19 mouse cellular contexts compared by ENCODE assay signal in genomic region chr5:107193160-107193559, GRCm38 (mm10).
A peak's percentile ranks its signal among the peaks of the same experiment; 100 is the strongest.
DNase-seq lines count a peak whose midpoint lies in the region; ATAC-seq lines count a peak whose summit lies in the region.
"Had no signal": no experiment of that assay in that cellular context is flagged by ENCODE, and none has a peak within 500 bp of the region (broad histone marks: within the 10 kb centered on the region; RNA-seq: fewer than 3 reads in every experiment).

No protein-coding gene starts in this region.

- peak overlapping the region; percentile 60 for H3K27ac ChIP-seq in liver, embryonic 13.5 days
- H3K27ac ChIP-seq in midbrain, embryonic 10.5 days (replicated peaks), result no peak overlapping the region
- H3K27ac ChIP-seq: heart, embryonic 10.5 days; hindbrain, embryonic 15.5 days; layer of hippocampus, adult 2 months had no signal

- DNase-seq in MEL-GATA-1-ER (ENCODE audit: extremely low read depth, low read depth), result peak; percentile 46
- DNase-seq in liver, embryonic 13.5 days, result peak; percentile 43
- no peak for DNase-seq in midbrain, embryonic 10.5 days (ENCODE audit: low spot score)
- DNase-seq in right cerebral cortex, postnatal 36 days (ENCODE audit: low spot score in 2 of 2), result no peak
- no peak for DNase-seq in cerebellum, adult 9-10 months
- DNase-seq: cerebellum, adult 18-20 months; cerebellum, postnatal 25 days; kidney, adult 8-10 months; kidney, postnatal 14 days; midbrain, embryonic 14.5 days; thymus, postnatal 14 days had no signal

- no peak overlapping the region for H3K4me3 ChIP-seq in liver, embryonic 13.5 days (replicated peaks)
- no peak overlapping the region for H3K4me3 ChIP-seq in midbrain, embryonic 10.5 days
- H3K4me3 ChIP-seq: embryonic facial prominence, embryonic 15.5 days; heart, embryonic 10.5 days; hindbrain, embryonic 15.5 days; layer of hippocampus, adult 2 months; limb, embryonic 10.5 days had no signal

- peak overlapping the region; percentile 26; the same call in 1 of the 2 replicates for H3K9ac ChIP-seq in liver, embryonic 13.5 days
- H3K9ac ChIP-seq: embryonic facial prominence, embryonic 15.5 days; hindbrain, embryonic 15.5 days had no signal

- no peaks in the 10 kb centered on the region for H3K27me3 ChIP-seq in liver, embryonic 13.5 days
- H3K27me3 ChIP-seq in midbrain, embryonic 10.5 days (ENCODE audit: low read depth, poor library complexity, severe bottlenecking), result no peaks in the 10 kb centered on the region
- H3K27me3 ChIP-seq: embryonic facial prominence, embryonic 15.5 days; hindbrain, embryonic 15.5 days had no signal

- no peaks in the 10 kb centered on the region for H3K9me3 ChIP-seq in liver, embryonic 13.5 days (replicated peaks)
- H3K9me3 ChIP-seq in midbrain, embryonic 10.5 days (replicated peaks), result no peaks in the 10 kb centered on the region
- H3K9me3 ChIP-seq: embryonic facial prominence, embryonic 15.5 days; heart, embryonic 10.5 days; hindbrain, embryonic 15.5 days; limb, embryonic 10.5 days had no signal

- WGBS in liver, embryonic 13.5 days (ENCODE audit: insufficient replicate concordance), result 16% methylated on average over 9 of the region's 9 CpGs
- 87% methylated on average over 9 of the region's 9 CpGs for WGBS in midbrain, embryonic 10.5 days

- no peaks in the 10 kb centered on the region for H3K36me3 ChIP-seq in liver, embryonic 13.5 days
- H3K36me3 ChIP-seq in midbrain, embryonic 10.5 days, result no peaks in the 10 kb centered on the region
- H3K36me3 ChIP-seq: hindbrain, embryonic 15.5 days; limb, embryonic 10.5 days had no signal

- peaks cover 52% of the 10 kb centered on the region for H3K4me1 ChIP-seq in liver, embryonic 13.5 days (replicated peaks)
- peaks cover 11% of the 10 kb centered on the region for H3K4me1 ChIP-seq in midbrain, embryonic 10.5 days
- H3K4me1 ChIP-seq: hindbrain, embryonic 15.5 days had no signal

- peak overlapping the region; percentile 17; the same call in 1 of the 2 replicates for H3K4me2 ChIP-seq in liver, embryonic 13.5 days
- H3K4me2 ChIP-seq: embryonic facial prominence, embryonic 15.5 days; hindbrain, embryonic 15.5 days had no signal

- peak; percentile 34 for ATAC-seq in common myeloid progenitor, adult 5-6 weeks (replicated peaks; ENCODE audit: low read depth, poor library complexity, severe bottlenecking)
- ATAC-seq in liver, embryonic 13.5 days (ENCODE audit: low read depth), result peak; percentile 84
- peak; percentile 84 for ATAC-seq in megakaryocyte progenitor cell, adult 5-6 weeks (replicated peaks; ENCODE audit: poor library complexity)
- ATAC-seq: lung, postnatal 0 days had no signal

Comparison
In these comparisons a context has a peak if more than half of its experiments do, and no peak if none do; other contexts are left out.
1. DNase-seq: peak in MEL-GATA-1-ER (single experiment) and liver, embryonic 13.5 days (single experiment); none in midbrain, embryonic 10.5 days (single experiment), right cerebral cortex, postnatal 36 days (0 of 2) and cerebellum, adult 9-10 months (single experiment).
2. ATAC-seq: peak in every context shown above with its lines; median percentile 84 in liver, embryonic 13.5 days; 84 in megakaryocyte progenitor cell, adult 5-6 weeks; 34 in common myeloid progenitor, adult 5-6 weeks.